Mouse (Mus musculus): ENCODE results near the gene Fzd1. TPM values are rescaled to one million over a fixed set of nuclear protein-coding genes. Genes with fewer than 3 reads are reported as not detected.

The Fzd1 gene
- polyA plus RNA-seq, 1 experiment from 2014 or later = 12.7 TPM

DNA sequence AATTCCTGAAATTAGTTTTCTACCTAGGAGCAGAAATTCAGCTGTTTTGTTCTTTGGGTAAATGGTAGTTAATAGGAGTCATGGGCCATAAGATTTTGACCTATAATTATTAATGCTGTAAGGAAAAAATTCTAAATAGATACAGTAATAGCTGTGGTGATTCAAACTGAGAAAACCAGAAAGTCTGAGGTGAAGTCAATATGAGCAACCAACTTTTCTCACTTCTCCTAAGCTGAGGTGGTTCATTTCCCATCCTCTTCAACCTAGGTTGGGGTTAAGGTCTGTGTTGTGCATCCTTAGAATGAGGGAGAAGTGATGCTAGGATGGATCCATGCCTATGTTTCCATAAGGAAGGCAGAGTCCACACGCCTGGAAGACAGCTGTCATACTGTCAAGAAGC is 12.8 kb upstream of the Fzd1 start:
- no peaks in the 10 kb centered on the region for H3K9me3 ChIP-seq
- H3K4me3 ChIP-seq = no peak overlapping the region
- H3K27ac ChIP-seq (replicated peaks) = no peak overlapping the region
- 83% methylated on average over 1 of the region's 1 CpGs for WGBS
- no peak for ATAC-seq (ENCODE audit: low FRiP score, low read depth)
- H3K36me3 ChIP-seq = no peaks in the 10 kb centered on the region
- H3K27me3 ChIP-seq = no peaks in the 10 kb centered on the region
- 0 out of 2 replicates have a peak, but pooled peaks cover 6% of the 10 kb centered on the region for H3K4me1 ChIP-seq (replicated peaks)
- no peak overlapping the region for H3K9ac ChIP-seq
- no peak overlapping the region for H3K4me2 ChIP-seq

- WGBS = 81% methylated on average over 2 of the region's 2 CpGs
- ATAC-seq (ENCODE audit: low FRiP score, low read depth) = no peak
- no peaks in the 10 kb centered on the region for H3K4me1 ChIP-seq (replicated peaks)
These were observed 10.1 kb upstream of the Fzd1 start for GRCm38 (mm10) chr5:4767896-4768295.

DNA sequence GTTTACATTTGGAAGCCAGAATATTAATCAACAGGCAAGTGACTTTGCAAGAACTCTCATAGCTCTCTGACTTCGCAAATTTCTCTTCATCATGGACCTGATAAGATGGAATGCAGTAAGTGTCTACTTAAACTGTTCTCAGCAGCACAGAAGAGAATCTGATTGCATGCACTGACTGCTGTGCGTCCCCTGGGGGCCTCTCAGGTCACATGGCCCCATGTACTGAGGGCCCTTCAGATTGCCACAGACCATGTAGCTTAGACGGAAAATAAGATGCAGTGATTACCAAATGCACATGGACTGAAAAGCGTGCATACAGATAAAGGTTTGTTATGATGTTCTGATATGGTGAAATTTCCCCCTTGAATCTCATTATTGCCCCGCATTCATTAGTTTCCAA is 8.9 kb upstream of the Fzd1 start:
- Histone ChIP-seq H3K27ac (replicated peaks) (no peak overlapping the region), H3K9me3 (no peaks in the 10 kb centered on the region), H3K9ac (no peak overlapping the region), H3K4me3 (no peak overlapping the region), H3K4me2 (no peak overlapping the region), H3K36me3 (no peaks in the 10 kb centered on the region), H3K4me1 (replicated peaks) (no peaks in the 10 kb centered on the region), H3K27me3 (no peaks in the 10 kb centered on the region)
- ATAC-seq (ENCODE audit: low FRiP score, low read depth) = no peak
- WGBS = 73% methylated on average over 5 of the region's 5 CpGs

More at GRCm38 (mm10) chr5:4767896-4768295, 10.1 kb upstream of the Fzd1 start:
- Histone ChIP-seq H3K4me2 (no peak overlapping the region), H3K27ac (replicated peaks) (no peak overlapping the region), H3K27me3 (no peaks in the 10 kb centered on the region), H3K36me3 (no peaks in the 10 kb centered on the region), H3K4me3 (no peak overlapping the region), H3K9me3 (no peaks in the 10 kb centered on the region), H3K9ac (no peak overlapping the region)

DNA sequence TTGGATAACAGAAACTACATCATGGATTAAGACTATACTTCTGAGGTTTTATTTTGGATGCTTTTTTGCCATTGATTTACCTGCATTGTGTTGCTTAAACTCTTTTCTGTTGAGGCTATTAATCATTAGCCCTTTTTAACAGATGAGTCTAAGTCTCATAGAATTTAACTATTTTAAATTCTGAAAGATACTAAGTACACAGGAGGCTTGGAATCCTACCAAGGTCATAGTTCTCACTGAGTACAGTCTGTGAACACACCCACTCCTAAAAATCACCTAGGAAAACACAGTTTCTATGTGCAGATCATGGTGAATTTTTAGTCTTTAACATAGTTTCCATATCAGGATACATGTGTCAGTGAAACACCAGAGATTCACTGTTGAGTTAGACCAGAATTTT is 4.1 kb upstream of the Fzd1 start:
- Histone ChIP-seq H3K36me3 (no peaks in the 10 kb centered on the region), H3K27me3 (no peaks in the 10 kb centered on the region), H3K9ac (no peak overlapping the region), H3K4me1 (replicated peaks) (peaks cover 5% of the 10 kb centered on the region), H3K27ac (replicated peaks) (no peak overlapping the region), H3K4me2 (no peak overlapping the region), H3K9me3 (no peaks in the 10 kb centered on the region), H3K4me3 (no peak overlapping the region)
- ATAC-seq (ENCODE audit: low FRiP score, low read depth) = no peak

DNA sequence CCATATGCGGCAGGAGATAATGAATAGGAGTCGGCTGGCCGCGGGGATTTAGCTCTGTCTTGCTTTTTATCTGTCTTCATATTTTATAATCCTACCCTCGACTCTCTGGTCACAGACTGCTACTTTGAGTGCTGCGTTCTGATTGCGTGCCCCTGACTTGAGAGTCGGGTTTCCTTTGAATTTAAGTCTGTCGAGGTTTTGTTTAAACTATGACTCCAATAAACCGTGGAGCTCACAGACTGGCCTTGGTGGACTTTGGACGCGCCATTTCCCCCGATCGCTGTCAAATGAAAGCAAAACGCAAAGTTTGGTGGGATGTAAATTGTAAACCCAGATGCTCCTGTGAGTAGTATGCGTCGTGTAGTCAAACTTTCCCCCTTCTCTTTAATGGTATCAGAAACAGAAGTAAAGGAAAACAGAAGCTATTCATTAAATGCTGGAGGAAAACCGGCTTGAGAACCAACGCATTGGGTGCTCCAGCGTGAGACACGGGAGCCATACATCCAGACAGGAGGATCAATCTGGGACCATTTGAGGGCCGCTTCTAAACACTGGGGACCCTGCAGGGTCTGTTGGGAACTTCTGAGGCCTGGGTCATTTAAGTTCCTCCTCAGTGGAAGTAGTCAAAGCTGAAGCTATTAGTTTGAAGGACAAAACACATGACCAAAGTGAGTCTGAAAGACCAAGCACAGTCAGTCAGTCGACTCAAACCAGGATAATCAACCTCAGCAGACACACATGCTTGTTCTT is 671 bp upstream of the Fzd1 start:
- Histone ChIP-seq H3K36me3 (no peaks in the 10 kb centered on the region), H3K27me3 (no peaks in the 10 kb centered on the region), H3K27ac (replicated peaks) (peak overlapping the region; percentile 76), H3K4me2 (peak overlapping the region; percentile 89), H3K4me1 (replicated peaks) (peaks cover 28% of the 10 kb centered on the region), H3K9me3 (no peaks in the 10 kb centered on the region), H3K9ac (peak overlapping the region; percentile 40), H3K4me3 (peak overlapping the region; percentile 66)
- WGBS = under 1% methylated on average over 23 of the region's 23 CpGs
- ATAC-seq (ENCODE audit: low FRiP score, low read depth) = no peak; the same call in 1 of the 2 replicates

DNA sequence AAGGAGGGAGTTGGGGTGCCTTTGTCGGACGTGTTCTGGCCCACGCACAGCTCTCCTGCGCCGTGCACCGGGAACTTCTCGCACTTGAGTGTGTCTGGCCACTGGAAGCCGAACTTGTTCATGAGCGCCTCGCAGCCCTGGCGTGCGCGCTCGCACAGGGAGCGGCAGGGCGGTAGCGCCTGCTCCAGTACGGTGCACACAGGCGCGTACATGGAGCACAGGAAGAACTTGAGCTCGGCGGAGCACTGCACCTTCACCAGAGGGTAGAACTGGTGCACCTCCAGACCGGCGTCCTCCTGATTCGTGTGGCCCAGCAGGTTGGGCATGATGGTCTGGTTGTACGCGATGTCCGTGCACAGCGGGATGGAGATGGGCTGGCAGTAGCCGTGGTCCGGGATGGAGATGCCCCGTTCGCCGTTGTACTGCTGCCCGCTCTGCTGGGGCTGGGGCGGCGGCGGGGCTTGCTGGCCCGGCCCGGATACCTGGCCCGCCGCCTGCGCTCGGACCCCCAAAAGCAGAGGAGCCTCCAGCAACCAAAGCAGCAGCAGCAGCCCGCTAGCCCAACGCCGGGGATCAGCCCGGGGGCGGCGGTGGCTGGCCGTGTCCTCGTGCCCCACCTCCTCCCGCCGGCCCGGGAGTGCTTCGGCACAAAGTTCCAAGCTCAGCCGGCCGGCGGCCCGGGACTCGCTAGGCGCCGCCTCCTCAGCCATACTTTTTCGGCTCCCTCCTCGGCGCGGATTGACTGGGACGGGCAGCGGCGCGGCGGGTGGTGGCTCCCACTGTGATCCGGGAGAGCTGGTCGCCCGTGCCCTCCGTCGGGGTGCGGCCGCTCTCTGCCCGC is 744 bp downstream of the Fzd1 start:
- peak; percentile 29 for ATAC-seq (ENCODE audit: low FRiP score, low read depth)
- Histone ChIP-seq H3K36me3 (no peaks in the 10 kb centered on the region), H3K4me2 (peak overlapping the region; percentile 89), H3K27ac (replicated peaks) (peak overlapping the region; percentile 85), H3K9ac (peak overlapping the region; percentile 63), H3K4me1 (replicated peaks) (peaks cover 28% of the 10 kb centered on the region), H3K9me3 (no peaks in the 10 kb centered on the region), H3K4me3 (peak overlapping the region; percentile 66), H3K27me3 (no peaks in the 10 kb centered on the region)
- under 1% methylated on average over 80 of the region's 80 CpGs for WGBS

GRCm38 (mm10) chr5:4756001-4756681 is 1.7 kb downstream of the Fzd1 start:
- WGBS = 3% methylated on average over 43 of the region's 43 CpGs
- Histone ChIP-seq H3K4me3 (peak overlapping the region; percentile 66), H3K4me2 (peak overlapping the region; percentile 89), H3K27ac (replicated peaks) (peak overlapping the region; percentile 85), H3K9ac (peak overlapping the region; percentile 63), H3K9me3 (no peaks in the 10 kb centered on the region), H3K27me3 (no peaks in the 10 kb centered on the region), H3K4me1 (replicated peaks) (peaks cover 28% of the 10 kb centered on the region), H3K36me3 (no peaks in the 10 kb centered on the region)
- ATAC-seq (ENCODE audit: low FRiP score, low read depth) = peak; percentile 32; the same call in 1 of the 2 replicates

DNA sequence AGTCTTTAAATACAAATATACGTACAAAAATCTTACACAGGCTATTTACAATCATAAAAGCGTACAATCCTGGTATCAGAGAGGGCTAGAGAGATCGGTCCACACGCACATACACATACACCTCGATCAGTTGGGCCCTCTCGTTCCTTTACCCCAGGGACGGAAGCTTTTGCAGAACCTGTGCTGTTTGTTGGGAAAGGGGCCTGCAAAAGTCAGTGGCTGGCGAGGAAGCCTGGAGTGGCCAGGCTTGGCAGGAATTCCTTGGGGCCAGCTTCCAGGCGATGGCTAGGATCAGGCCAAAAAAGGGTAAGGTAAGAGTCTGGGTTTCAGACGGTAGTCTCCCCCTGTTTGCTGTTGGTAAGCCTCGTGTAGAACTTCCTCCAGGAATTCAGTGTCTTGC is 2.5 kb downstream of the Fzd1 start:
- H3K9ac ChIP-seq = peak overlapping the region; percentile 38; the same call in 1 of the 2 replicates
- ATAC-seq (ENCODE audit: low FRiP score, low read depth) = no peak
- no peaks in the 10 kb centered on the region for H3K36me3 ChIP-seq
- no peak overlapping the region for H3K27ac ChIP-seq (replicated peaks)
- H3K9me3 ChIP-seq = no peaks in the 10 kb centered on the region
- WGBS = 30% methylated on average over 11 of the region's 11 CpGs
- H3K4me2 ChIP-seq = peak overlapping the region; percentile 89
- no peaks in the 10 kb centered on the region for H3K27me3 ChIP-seq
- peaks cover 28% of the 10 kb centered on the region for H3K4me1 ChIP-seq (replicated peaks)
- H3K4me3 ChIP-seq = peak overlapping the region; percentile 66

DNA sequence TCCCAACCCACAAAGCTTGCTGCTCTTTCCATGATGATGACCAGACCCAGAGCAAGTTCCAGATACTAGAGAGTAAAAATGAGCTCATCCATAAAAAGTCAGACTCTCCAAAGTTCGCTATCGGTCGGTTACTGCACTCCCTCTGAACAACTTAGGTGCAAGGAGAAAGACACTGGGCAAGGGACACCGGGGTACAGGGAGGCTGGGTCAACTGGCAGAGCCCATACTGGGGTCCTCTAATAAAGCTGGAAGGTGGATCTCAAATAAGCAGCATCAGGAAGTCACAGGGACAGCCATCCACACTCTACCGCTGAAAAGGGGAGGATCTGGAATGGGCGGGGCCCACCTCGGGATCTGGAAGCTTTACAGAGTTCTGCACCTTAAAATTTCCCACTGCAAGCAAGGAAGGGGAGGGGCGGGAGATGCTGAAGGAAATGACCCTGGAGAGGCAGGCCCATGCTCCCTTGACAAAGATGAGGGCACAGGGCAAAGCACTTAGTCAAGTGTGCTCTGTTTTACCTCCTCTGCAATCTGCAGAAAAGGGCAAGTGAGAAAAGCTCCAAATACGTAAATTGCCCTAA is 3.0 kb downstream of the Fzd1 start:
- no peaks in the 10 kb centered on the region for H3K27me3 ChIP-seq
- peak overlapping the region; percentile 66 for H3K4me3 ChIP-seq
- no peak for ATAC-seq (ENCODE audit: low FRiP score, low read depth)
- no peaks in the 10 kb centered on the region for H3K36me3 ChIP-seq
- H3K9me3 ChIP-seq = no peaks in the 10 kb centered on the region
- 24% methylated on average over 9 of the region's 9 CpGs for WGBS
- no peak overlapping the region for H3K27ac ChIP-seq (replicated peaks)
- H3K9ac ChIP-seq = peak overlapping the region; percentile 38; the same call in 1 of the 2 replicates
- peak overlapping the region; percentile 89 for H3K4me2 ChIP-seq
- peaks cover 28% of the 10 kb centered on the region for H3K4me1 ChIP-seq (replicated peaks)

- H3K4me1 ChIP-seq (replicated peaks) = peaks cover 23% of the 10 kb centered on the region
- no peaks in the 10 kb centered on the region for H3K27me3 ChIP-seq
- H3K9ac ChIP-seq = no peak overlapping the region
- WGBS = 68% methylated on average over 5 of the region's 5 CpGs
- no peak for ATAC-seq (ENCODE audit: low FRiP score, low read depth)
- peak overlapping the region; percentile 43 for H3K4me2 ChIP-seq
- no peaks in the 10 kb centered on the region for H3K9me3 ChIP-seq
- H3K36me3 ChIP-seq = no peaks in the 10 kb centered on the region
- no peak overlapping the region for H3K27ac ChIP-seq (replicated peaks)
- H3K4me3 ChIP-seq = no peak overlapping the region
These were observed 4.7 kb downstream of the Fzd1 start for GRCm38 (mm10) chr5:4753161-4753560.

- no peak overlapping the region for H3K4me3 ChIP-seq
- no peaks in the 10 kb centered on the region for H3K9me3 ChIP-seq
- H3K4me1 ChIP-seq (replicated peaks) = 0 out of 2 replicates have a peak, but pooled peaks cover 9% of the 10 kb centered on the region
- WGBS = 65% methylated on average over 4 of the region's 4 CpGs
- no peaks in the 10 kb centered on the region for H3K36me3 ChIP-seq
- H3K4me2 ChIP-seq = no peak overlapping the region
- no peaks in the 10 kb centered on the region for H3K27me3 ChIP-seq
- no peak overlapping the region for H3K27ac ChIP-seq (replicated peaks)
- H3K9ac ChIP-seq = no peak overlapping the region
- no peak for ATAC-seq (ENCODE audit: low FRiP score, low read depth)
These were observed 15.1 kb downstream of the Fzd1 start for GRCm38 (mm10) chr5:4742722-4743121.

Measured in hindbrain, embryonic 15.5 days (tissue).